Mouse (Mus musculus) naive thymus-derived CD4-positive, alpha-beta T cell, adult 2 months (primary cell): ENCODE measurements at regions not wholly inside any gene's neighbourhood (a gene's known extent, or its start where the extent isn't known, plus 50 kb on each side); places are given as distances from the start of the nearest gene placed in this dataset.
A peak's percentile ranks its signal among the peaks of the same experiment; 100 is the strongest.
"Not testable (repeated sequence)": the region's sequence is repeated elsewhere in the genome, so short reads cannot be mapped to it uniquely, and the experiment has no call there.

Experiments
- DNase-seq: peaks from one replicate; pipeline ENCODE4 v3.0.0-alpha.2; 2011; ENCODE audit warnings: low read depth

DNA sequence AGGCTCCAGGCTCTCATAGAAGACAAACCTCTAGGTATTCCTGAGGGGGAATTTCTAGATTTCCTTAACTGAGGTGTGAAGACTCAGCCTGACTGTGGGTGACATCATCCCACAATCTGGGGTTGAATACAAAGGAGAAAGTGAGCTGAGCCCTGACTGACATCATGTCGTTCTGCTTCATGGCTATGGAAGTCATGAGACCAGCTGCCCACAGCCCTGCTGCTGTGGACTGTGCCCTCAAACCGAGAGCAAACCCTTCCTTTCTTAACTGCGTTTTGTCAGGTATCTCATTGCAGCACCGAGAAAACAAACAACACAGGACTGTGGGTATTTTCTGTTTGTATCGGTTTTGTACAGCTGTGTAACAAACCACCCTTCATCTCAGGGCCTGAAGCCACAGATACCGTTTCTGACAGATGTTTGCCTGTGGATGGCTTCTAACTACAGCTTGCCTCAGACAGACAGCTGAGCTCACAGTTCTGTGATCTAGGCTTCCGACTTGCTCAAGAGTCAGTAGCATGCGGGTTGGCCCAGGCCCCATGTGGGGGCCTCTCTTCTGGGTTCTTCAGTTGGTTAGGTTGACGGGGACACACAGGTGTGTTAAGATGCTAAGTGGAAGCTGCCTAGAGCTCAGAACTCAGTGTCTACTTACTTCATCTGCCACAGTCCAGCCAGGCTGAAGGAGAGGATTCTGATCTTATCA is 150.9 kb downstream of the Tpra1 start:
- no peak for DNase-seq

DNA sequence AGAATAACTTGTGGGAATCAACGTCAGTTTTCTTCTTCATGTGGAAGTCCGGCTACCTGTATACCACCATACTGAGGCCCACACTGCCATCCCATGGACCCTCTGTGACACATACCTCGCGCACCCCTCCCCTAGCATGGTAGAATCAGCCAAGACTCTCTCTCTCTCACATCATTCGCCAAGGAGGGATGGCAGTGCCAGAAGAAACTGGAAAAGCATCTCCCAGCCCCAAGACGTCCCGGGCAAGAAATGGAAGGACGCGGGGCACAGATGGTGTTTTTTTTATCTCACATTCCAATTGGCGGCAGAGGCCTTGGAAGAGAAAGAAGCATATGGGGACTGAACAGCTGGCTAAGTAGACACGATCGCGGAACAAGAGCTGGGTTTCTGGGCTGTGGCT is 152.0 kb downstream of the Tpra1 start:
- DNase-seq, result no peak

DNA sequence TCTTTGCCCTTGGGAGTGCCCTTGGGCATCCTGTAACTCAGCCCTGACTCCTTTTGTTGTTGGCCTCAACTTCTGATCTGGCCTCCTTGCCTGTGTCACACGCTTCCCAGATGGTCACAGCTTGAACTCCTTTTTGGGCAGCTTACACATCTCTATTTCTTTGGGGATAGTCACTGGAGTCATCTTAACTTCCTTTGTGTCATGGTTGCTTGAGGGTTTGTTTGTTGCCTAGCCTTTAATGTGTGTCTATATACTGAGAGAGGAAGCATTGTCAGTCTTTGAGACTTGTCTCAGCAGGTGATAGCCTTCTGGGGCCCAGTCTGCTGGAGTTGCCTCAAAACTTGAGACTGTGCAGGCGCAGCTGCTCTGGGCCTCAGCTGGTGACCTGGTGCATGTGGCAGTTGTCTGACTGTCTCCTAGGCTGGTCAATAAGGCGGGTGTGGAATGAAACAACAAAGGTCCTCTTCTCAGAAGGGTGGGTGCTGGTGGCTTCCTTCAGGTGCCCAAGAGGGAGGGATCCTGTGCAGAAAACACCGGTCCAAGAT is 157.5 kb downstream of the Tpra1 start:
- no peak for DNase-seq

DNA sequence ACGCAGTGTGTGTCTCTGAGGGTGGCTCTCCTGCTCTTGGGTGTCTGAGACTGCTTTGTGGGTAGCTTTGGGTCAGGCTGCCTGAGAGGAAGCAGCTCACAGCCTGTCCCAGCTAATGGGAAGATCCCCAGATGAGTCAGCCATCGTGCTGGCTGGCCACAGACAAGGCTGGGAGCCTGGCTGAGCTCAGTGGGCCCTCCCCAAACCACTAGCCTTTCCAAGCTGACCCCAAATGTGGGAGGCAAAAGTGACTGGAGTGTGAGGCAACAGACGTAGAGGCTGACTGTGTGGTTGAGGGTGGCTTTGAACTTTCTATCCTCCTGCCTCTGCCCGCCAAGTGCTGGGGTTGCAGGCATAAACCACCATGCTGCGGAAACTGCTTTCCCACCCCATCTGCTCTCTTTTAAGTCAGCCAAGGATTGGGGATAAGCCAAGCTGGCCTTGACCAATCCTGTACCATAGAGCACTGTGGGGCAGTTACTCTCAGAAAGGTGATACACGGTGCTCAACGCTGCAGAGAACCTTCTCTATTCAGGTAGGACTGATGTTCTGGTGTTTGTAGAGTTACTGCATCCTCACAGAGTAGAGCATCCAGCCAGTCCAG is 163.0 kb downstream of the Tpra1 start:
- no peak for DNase-seq

DNA sequence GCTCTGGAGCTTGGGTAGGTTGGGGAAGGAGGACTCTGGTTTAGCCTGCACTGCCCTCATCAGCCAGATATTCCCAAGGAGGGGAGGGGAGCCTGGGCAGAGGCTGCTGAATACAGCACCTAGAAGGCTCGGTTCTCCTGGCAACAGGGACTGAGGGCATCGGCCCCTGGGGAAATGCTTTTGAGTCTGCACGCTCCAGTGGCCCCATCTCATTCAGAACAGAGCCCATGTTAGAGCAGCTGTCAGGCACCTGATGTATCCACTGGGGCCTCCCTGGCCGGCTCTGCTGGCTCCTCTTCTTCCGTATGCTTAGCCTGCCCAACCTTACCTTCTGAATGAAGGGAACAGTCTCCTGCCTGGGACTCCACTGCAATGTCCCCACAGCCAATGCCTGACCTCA is 164.5 kb downstream of the Tpra1 start:
- no peak for DNase-seq

DNA sequence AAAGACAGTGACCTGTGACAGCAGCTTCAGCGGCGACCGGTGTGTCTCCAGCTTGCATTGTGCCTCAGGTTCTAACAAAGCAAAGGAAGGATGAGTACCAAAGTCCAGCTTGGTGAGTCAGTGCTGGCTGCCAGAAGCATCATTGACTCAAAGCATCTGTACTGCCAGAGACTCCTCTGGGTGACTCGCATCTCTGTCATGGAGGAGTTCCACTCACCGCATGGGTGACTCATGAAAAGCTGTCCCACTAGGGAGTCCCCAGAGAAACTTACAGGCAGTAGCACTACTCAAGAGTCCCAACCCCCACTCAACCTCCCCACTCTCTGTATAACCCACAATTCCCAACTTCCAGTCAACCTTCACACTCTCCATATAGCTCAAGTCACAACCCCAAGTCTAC is 166.2 kb downstream of the Tpra1 start:
- DNase-seq, result no peak

DNA sequence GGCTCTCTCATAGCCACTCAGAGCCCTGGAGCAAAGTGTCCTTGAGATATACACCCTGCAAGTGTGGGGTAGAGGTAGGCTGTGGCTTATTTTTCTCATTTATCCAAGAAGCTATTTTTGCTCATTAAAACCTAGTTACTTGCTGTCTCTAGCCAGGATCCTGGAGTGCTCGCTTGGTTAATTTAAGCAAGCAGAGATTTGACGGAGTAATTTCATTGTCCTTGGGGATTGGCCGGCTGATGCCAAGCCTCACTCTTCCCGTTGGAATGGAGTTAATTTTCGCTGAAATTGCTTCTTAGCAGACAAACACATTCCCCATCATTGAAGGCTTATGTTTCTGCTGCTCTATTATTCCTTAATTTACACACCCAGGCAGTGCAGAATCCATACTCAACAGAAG is 167.1 kb downstream of the Tpra1 start:
- DNase-seq, result no peak

DNA sequence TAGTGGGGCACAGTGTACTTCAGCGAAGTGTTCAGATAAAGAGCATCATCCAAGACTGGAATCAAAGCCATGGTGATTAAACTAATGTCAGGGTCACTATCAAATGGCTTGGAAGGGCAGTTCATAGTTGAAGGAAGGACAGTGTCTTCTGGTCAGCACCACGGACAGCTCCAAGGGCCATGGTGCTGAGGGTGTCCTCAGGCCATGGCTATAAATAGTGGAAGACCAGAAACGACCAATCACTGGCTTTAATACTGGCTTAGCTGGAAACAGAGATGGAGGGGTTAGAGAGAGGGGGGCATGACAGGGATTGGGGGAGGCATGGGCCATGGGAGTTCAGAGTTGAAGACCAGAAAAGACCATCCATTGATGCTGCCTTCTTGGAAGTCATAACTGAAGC is 168.0 kb downstream of the Tpra1 start:
- DNase-seq, result peak; percentile 11

DNA sequence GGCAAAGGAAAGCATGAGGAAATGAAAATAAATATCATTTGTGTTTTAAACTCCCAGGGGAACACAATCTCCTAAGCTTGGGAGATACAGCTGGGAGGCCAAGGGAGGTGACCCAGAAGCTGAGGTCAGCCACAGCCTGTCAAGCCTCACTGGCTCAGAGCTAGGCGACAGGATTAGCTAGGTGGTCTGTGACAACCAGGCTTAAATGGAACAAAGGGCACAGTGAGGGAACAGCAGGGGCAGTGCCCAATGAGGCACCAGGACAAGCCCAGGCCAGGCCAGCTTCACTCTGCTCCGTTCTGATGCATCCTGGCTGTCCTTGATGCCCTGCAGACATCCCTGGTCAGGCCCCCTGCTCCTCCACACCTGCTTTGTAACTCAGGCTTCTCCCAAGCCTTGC is 169.7 kb downstream of the Tpra1 start:
- no peak for DNase-seq

DNA sequence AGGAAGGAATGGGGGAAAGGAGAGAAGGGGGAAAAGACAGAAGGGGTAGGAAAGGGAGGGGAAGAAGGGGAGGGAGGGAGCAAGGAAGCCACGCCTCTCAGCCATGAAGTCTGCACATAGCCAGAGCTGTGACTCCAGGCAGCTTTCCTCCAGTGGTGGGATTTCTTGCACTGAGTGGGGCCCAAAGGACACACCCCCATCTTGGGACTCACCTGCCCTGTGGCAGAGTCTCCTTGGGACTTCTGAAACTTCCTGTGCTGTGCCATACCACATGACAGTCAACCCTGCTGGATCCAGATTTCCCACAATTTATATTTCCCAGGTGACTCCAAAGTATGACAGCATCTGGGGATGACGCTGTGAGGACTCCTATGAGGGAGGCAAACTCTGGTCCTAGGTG is 170.5 kb downstream of the Tpra1 start:
- no peak for DNase-seq

DNA sequence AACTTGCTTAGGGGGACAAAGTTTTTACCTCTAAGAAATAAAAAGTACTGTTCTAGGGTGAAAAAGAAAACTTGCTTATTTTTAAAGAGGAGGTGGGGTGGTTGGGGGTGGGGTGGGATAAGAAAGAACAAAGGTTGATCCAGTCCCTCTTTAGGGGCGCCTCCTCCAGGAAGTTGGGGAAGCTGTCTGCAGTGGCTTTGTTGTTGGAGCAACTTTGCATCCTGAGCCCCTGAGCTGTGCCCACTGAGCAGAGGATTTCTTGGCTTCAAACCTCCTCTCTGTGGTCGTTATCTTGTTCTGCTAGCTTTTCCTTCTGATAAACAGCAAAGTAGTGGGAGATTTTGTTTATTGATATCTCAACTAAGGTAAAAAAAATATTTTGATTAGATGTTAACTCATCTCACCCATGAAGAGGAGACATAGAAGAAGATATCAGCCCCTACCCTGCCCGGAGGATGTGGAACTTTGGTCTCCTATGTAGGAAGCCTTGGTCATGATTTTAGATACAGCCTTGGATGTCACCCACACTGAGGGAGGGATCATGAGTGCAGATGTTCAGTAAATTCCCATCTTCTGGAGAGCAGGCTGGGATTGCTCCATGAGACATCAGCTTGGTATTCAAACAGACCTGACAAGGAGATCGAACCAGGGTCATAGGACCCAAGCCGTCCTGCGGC is 179.7 kb downstream of the Tpra1 start:
- DNase-seq, result no peak

DNA sequence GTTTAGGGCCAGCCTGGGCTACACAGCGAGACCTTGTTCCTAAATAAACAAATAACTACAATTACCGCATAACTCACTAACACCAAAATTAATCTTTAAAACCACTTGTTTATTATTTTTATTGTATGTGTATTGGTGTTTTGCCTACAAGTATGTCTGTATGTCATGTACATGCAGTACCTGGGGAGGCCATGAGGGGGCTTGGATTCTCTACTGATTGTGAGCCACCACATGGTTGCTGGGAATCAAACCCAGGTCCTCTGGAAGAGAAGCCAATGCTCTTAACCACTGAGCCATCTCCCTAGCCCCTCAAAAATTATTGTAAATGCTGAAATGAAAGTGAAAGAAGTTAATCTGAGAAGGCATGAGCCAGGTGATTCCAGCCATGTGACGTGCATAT is 182.4 kb downstream of the Tpra1 start:
- DNase-seq, result peak; percentile 10

DNA sequence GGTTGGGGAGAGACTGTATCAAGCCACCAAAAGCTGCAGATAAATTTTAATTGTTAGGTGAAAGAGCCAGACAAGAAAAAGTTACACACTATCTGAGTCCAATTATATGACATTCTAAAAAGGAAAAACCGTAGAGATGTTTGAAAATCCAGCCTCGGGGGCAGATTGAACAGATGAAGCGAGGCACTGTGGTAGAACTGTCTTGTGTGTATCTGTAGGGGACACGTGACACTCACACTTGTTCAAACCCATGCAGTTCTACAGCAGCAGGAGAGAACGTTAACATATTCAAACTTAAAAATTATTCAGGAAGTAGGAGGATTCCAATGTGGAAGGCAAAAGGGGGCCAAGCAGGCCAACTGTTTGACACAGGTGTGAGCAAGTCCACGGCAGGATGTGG is 183.1 kb downstream of the Tpra1 start:
- DNase-seq, result no peak

DNA sequence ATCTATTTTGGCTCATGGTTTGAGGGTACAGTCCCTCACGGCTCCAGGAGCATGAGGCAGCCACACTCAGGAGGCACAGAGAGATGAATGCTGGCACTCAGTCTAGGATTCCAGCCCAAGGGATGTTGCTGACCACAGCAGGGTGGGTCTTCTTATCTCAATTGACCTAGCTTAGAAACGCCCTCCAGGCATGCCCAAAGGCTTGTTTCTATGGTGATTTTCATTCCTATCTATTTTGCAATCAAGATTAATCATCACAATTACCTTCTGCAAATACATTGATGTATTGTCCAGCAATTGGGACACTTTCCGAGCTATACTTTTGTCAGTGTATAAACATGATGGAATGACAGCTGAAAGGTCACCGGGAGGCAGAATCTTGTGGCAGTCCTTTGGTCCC is 185.6 kb downstream of the Tpra1 start:
- no peak for DNase-seq

DNA sequence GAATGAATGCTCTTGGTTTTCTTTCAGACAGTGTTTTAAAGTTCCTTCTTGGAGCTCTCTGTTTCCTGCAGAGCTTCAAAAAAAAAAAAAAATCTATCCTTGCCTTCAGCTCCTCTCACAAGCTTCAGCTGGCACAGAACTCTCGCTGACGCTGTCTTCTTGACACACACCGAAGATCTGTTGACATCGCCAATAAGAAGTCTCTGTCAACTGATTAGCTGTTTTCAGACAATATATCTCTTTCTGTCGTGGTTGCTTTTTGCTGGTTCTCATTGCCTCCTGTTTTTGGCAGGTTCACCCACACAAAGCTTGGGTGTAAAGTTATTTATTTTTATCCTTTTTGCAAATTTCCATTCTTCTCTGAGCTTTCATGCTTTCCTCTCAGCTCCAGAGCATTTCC is 188.0 kb downstream of the Tpra1 start:
- DNase-seq, result no peak

DNA sequence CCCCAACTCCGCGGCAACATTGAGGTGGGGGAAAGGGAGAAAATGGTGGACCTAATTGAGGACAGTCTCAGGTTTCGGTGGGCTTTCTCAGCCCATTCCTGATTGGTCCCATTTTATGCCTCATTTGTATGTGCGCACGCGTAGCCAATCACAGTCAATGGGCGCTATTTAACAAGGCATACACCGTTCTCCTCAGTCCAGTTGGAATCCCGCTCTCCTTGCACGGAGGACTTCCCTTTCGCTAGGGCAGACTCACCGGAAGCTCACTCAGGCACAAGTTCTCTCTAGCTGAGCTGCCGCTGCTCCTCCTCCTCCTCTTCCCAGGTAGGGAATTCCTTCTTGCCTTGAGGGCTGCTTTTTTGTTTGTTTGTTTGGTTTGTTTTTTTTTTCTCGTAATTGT is 193.9 kb downstream of the Tpra1 start:
- no peak for DNase-seq

DNA sequence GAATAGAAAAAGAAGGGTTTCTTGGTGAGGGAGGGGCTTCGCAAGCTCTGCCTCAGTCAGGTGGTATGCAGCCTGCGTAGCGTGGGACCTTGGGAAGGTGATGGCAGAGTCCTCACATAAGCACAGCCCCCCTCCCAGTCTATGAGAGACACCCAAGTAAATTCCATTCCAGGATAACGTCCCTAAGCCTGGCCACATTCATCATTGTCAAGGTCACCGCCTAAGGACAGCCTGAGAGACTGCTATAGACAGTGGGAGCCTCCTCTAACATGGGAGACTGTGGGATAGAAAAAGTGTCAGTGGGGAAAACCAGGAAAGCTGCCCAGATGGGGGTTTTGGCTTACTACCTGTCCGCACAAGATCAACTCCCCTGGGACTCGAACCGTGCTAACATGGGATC is 195.5 kb downstream of the Tpra1 start:
- no peak for DNase-seq

DNA sequence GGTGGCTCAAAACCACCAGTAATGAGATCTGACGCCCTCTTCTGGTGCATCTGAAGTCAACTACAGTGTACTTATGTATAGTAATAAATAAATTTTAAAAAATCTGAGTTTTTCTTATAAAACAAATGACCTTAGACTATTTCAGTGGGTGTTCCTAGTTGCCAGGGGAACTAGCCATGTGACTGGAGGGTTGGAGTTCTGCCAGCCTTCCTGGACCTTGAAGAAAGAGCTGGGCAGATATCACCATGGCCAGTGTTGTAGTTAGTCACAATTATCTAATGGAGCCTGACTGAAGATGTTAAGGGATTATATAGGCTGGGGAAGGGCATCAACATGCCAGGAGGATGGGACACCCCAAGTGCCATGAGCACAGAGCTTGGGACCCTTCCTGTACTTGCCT is 217.2 kb downstream of the Tpra1 start:
- DNase-seq, result no peak

DNA sequence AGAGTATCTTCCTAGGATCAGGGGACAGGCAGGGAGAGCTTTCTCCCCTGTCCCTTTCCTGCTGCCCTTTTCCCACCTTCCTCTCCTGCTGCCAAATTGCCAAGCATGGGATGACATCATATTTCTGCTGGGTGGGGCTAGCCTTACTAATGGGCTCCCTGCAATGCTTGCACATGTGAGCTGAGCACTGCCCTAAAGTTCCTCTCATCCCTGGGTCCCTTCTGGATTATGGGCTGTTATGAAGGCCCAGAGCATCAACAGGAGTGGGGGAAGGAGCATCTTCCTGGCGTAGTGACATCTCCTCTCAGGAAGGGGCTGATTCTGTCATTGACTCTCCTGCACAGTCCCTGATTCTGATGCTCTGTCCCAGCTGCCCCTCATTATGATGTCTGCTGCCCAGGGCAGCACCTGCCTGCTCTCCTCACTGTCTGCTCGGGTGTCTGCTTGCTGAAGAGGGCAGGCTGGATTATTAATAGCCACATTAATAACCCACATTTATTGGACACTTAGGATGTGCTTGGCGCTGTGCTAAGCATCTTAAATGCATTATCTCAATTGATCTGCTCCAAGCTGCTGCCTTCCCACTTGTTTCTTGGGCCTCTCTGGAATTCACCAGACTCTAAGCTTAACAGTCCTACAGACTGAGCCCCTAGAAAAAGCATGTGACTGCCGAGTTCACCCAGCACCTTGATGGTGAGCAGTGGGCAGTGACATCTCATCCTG is 219.1 kb downstream of the Tpra1 start:
- no peak for DNase-seq

DNA sequence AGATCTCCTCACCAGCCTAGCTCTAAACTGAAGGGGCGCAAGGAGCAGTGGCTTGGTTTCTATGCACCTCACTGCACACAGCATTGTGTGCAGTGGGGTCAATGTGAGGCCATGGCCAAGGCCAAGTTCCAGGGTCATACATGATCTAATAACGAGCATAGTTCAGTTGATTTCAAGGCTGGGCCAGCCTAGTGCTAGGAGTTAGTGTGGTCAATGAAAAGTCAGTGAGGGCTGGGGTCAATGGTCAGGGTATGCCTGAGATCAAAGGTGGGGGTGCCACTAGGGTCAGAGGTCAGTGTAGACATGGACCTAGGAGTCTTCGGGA is 219.7 kb downstream of the Tpra1 start:
- no peak for DNase-seq

DNA sequence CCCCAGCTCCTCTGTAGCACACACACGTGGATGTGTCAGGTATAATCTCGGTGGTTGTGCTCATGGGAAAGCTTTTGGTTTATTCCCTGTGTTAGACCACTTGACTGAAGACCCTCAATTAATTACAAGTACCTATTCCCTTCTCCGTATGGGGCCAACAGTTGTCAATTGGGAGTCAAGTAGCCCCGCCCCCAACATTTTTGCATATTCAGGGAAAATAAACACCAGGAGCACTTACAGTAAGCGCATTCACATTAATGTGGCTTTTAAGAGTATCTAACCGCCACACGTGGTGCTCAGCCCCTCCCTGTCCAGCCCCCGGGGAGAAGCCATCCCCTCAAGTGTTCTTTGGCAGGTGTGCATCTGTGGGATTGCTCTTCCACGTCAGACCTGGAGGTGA is 223.9 kb downstream of the Tpra1 start:
- DNase-seq, result no peak

DNA sequence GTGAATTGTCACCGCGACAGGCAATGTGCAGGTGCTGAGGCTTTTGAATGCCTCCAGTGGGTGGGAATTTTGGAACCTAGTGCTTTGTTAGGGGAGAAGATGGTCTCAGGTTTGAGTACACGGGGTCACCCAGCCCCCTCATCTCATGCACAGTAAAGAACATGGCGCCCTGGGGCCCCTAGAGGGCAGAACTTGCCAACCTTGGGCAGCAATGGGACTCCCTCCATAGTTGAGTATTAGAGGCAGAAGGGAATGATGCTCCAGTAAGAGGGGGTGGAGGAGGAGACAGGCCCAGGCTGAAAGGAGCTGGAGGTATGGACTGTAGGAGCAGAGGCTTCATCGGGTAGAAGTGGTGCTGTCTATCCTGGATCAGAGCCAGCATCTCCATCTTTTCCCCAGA is 226.1 kb downstream of the Tpra1 start:
- not testable (repeated sequence) for DNase-seq

DNA sequence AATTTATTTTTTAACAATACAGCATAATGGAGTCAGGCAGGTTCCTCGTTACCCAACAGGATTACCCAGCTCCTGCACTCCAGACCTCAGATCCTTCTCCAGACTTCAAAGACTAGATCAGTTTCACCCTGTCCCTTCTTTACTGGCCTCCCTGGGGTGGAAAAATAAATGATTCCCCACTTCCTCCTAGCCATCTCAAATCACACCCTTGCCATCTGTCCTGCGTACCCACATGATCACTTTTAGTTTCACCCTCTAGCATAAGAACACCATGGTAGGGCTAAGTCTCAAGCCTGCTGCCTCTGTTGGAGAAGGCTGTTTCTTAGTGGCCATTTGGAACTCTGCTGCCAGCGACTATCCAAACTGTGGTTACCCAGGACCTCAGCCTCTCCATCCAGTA is 222.0 kb downstream of the Plxna1 start:
- no peak for DNase-seq
